Mouse (Mus musculus) testis, adult 2 months (tissue): ENCODE results near the gene Dok1.

Source experiments
- CTCF ChIP-seq: fragments of 200-500 bp; IDR thresholded peaks from 2 replicates; pipeline ENCODE4 v1.5.1; 2012; ENCODE audit warnings: low read depth, mild to moderate bottlenecking, inconsistent platforms, low read length, moderate library complexity; ENCODE audit not compliant: control insufficient read depth, insufficient read depth, insufficient replicate concordance
- POLR2A ChIP-seq: fragments of 200-500 bp; IDR thresholded peaks from 2 replicates; pipeline ENCODE4 v1.6.1; 2012; ENCODE audit warnings: low read depth, mild to moderate bottlenecking, inconsistent platforms, low read length, moderate library complexity; ENCODE audit not compliant: control insufficient read depth

DNA sequence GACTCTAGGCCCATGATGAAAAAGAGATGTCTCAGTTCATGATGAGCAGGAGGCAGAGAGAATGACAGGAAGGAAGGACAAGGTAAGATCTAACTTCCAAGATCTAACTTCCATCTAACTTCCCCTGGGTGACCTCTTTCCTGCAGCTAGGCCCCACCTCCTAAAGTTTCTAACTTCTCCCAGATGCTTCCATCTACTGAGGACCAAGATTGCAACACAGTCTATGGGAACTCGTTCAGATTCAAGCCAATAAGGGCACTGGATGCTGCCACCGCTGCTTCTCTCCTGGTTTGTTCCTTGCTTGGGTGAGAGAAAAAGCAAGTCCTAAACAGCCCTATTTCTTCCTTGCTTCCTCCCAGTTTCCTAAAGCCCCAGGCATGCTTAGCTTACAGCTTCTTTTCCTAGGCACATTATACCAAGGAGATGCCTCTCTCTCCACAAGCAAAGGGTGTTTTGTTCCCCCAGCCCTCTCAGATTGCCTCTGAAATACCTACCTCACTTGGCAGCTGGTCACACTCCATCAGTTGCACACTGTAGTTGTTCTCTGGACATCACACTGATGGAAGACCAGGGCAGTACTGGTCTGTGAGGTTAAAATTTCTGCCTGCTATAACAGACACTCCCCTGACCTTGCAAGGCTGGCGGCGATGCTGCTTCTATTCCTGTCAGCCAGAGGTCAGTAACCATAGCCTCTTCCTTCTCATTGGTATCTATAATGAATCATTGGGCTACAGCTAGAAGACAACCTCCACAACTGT lies 12.3 kb downstream of the Dok1 start:
- TF ChIP-seq POLR2A (no peak), CTCF (no peak)
